Mouse (Mus musculus) embryo, embryonic 10 days (tissue): ENCODE data around the gene Gpr50.

Experiments
- DNase-seq: peaks from one replicate; pipeline ENCODE4 v3.0.0-alpha.2; 2015; ENCODE audit warnings: low spot score

Gene Gpr50

DNA sequence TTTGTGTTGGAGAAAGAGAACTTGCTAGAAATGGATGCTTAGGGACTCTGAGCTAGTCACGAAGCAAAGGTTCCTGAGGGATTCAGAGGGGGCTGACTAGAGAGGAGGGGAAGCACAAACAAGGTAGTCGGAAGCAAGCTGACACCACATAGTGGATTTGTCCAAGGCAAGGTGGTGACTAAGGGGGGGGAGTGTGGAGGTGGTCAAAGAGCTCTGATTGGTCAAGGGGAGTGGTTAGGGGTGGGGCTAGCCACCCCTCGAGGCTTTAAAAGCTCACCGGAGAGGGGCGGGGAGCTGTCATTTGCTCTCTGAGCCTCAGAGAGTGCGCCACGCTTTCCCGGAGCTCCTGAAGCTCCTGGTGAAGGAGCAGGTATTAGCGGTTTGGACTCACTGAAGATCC, at the start of gene Gpr50:
Gpr50 (plus strand) TSS at position 294 of the 400 bp plus-strand sequence.
- DNase-seq: peak; percentile 18

GRCm38 (mm10) chrX:71622286-71622685, 41.2 kb upstream of the Gpr50 start:
- no peak for DNase-seq

- DNase-seq: peak; percentile 68
Measured at GRCm38 (mm10) chrX:71623843-71624242, 39.6 kb upstream of the Gpr50 start.

DNA sequence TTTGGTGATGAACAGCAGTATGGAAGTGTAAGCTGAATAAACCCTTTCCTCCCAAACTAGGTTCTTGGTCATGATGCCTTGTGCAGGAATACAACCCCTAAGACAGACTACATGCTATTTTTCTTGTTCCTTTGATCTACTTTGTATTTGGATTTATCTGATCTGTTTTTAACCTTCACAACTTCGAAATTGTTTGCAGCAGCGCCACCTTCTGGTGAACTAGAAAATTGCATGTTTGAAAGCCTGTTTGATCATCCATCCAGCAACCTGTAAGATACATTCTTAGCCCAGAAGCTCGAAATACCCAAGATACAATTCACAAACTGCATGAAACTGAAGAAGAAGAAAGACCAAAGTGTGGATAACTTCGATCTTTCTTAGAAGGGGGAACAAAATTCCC, 35.2 kb upstream of the Gpr50 start:
- DNase-seq: peak; percentile 35

GRCm38 (mm10) chrX:71630709-71631108, 32.8 kb upstream of the Gpr50 start:
- no peak for DNase-seq

DNA sequence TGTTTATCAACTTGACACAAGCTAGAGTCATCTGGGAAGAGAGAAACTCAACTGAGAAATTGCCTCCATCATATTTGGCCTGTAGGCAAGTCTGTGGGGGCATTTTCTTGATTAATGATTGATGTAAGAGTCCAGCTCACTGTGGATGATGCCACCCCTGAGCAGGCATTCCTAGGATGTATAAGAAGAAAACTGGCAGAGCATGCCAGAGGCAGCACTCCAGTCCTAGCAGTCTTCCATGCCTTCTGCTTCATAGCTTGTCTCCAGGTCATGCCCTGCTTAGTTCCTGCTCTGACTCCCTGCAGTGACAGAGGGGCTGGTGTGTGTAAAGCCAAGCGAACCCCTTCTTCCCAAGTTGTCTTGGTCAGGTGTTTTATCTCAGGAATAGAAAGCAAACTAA, 32.3 kb upstream of the Gpr50 start:
- no peak for DNase-seq

GRCm38 (mm10) chrX:71647958-71648357, 15.5 kb upstream of the Gpr50 start:
- DNase-seq: peak; percentile 69

GRCm38 (mm10) chrX:71648434-71648833, 15.0 kb upstream of the Gpr50 start:
- no peak for DNase-seq

- peak; percentile 66 for DNase-seq
Measured at GRCm38 (mm10) chrX:71648848-71649454, 14.5 kb upstream of the Gpr50 start.

DNA sequence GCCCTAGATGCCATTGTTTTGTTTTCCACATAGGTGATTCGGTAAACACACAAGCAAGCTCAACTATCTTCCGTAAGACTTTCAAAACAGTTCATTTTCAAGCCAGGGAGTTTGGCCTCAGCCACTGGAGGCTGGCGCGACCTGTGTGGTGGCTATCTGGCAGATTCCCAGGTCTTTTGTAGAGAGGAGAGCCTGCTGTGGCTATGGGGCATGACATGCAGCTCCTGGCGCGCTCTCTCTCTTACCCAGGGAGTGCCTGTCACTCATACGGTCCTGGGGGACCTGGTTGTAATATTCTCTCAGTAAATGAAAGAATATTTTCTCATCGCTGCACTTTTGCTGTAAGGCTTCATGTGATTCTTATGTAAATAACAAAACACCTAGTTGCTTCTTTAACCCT, 13.5 kb upstream of the Gpr50 start:
- DNase-seq: no peak

DNA sequence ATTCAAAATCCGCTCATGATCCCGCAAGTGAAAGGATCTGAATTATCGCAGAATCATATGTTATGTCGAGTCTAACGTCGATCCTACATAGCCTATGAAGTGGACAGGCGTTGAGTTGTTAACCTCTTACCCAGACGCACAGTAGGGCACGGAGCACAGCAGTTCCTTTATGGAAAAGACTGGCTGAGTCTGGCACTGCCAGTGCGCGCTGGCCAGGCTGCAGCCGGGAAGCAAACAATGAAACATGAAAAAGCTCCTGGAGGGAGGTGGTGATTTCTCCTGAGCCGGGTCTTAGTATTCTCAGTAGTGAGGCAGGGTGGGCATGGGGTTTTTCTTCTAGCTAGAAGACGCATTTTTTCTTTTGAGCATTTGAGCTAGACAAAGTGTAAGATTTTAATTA, 1.7 kb upstream of the Gpr50 start:
- no peak for DNase-seq

- peak; percentile 19 for DNase-seq
Measured at GRCm38 (mm10) chrX:71663871-71664687, 612 bp downstream of the Gpr50 start.

- DNase-seq: peak; percentile 28
Measured at GRCm38 (mm10) chrX:71664688-71665026, 1.2 kb downstream of the Gpr50 start.

GRCm38 (mm10) chrX:71670254-71670653, 6.8 kb downstream of the Gpr50 start:
- DNase-seq: no peak

DNA sequence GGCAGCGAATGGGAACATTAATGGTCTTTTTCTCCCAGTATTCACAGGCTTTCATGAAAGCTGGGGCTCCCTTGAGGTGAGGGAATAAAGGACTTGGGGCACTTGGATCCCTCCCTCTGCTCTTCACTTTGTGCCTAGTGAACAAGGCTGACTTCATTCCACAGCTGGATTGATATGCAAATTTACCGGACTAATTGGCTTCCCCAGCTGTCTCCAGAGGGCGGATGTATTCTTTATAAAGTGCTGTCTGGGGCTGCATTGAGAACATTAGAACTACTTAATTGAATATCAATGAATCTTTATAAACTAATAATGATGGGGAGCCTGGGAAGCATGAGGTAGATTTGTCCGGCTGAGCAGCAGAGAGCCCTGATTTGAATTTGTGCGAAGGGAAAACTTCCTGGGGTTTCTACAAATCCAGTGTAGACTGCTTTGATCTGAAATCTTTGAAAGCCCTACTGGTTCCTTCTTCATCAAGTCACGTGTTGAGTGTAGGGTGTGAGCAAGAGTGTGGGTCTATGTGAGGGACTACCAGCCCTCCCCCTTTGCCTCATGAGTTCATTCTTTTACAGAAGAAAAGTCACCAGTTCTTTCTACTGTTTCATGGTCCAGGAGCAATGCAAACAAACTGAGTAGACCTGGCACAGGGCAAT, 37.5 kb downstream of the Gpr50 start:
- DNase-seq: peak; percentile 4
